Mouse (Mus musculus): ENCODE results near the gene Ftl1-ps1. TPM values are rescaled to one million over a fixed set of nuclear protein-coding genes. Genes with fewer than 3 reads are reported as not detected.
A peak's percentile ranks its signal among the peaks of the same experiment; 100 is the strongest.

Gene Ftl1-ps1
- polyA plus RNA-seq, 1 experiment, result 638 TPM

GRCm38 (mm10) chr13:74381533-74382276 is 17.8 kb upstream of the Ftl1-ps1 start:
- H3K4me3 ChIP-seq (ENCODE audit: low read depth, low read length), result no peak overlapping the region
- no peak for TF ChIP-seq POLR2A (IDR thresholded peaks at IDR 0.05; ENCODE audit: insufficient read depth, low read length)
- no peak for TF ChIP-seq CTCF (IDR thresholded peaks at IDR 0.05; ENCODE audit: low read depth, low read length)
- no peak for TF ChIP-seq EP300 (IDR thresholded peaks at IDR 0.05; ENCODE audit: insufficient read depth, low read depth, low read length)
- no peaks in the 10 kb centered on the region for H3K27me3 ChIP-seq (ENCODE audit: control insufficient read depth, insufficient read depth, low read length, poor library complexity, severe bottlenecking)
- H3K36me3 ChIP-seq (ENCODE audit: control insufficient read depth, insufficient read depth, low read length, poor library complexity, severe bottlenecking), result no peaks in the 10 kb centered on the region
- H3K9ac ChIP-seq (ENCODE audit: low read depth, poor library complexity, severe bottlenecking), result no peak overlapping the region
- no peaks in the 10 kb centered on the region for H3K9me3 ChIP-seq (replicated peaks; ENCODE audit: control insufficient read depth, insufficient read depth, low read length, poor library complexity, severe bottlenecking)
- no peak overlapping the region for H3K27ac ChIP-seq (ENCODE audit: insufficient read depth, low read length)
- no peaks in the 10 kb centered on the region for H3K4me1 ChIP-seq (ENCODE audit: control insufficient read depth, insufficient read depth, low read length)

GRCm38 (mm10) chr13:74382289-74382688 is 17.2 kb upstream of the Ftl1-ps1 start:
- no peak overlapping the region for H3K9ac ChIP-seq (ENCODE audit: low read depth, poor library complexity, severe bottlenecking)
- TF ChIP-seq EP300 (IDR thresholded peaks at IDR 0.05; ENCODE audit: insufficient read depth, low read depth, low read length) (no peak), CTCF (IDR thresholded peaks at IDR 0.05; ENCODE audit: low read depth, low read length) (no peak), POLR2A (IDR thresholded peaks at IDR 0.05; ENCODE audit: insufficient read depth, low read length) (no peak)

GRCm38 (mm10) chr13:74389730-74390129 is 9.8 kb upstream of the Ftl1-ps1 start:
- Histone ChIP-seq H3K36me3 (ENCODE audit: control insufficient read depth, insufficient read depth, low read length, poor library complexity, severe bottlenecking) (no peaks in the 10 kb centered on the region), H3K27ac (ENCODE audit: insufficient read depth, low read length) (no peak overlapping the region), H3K9ac (ENCODE audit: low read depth, poor library complexity, severe bottlenecking) (peak overlapping the region; percentile 77), H3K4me1 (ENCODE audit: control insufficient read depth, insufficient read depth, low read length) (no peaks in the 10 kb centered on the region), H3K4me3 (ENCODE audit: low read depth, low read length) (peak overlapping the region; percentile 30; the same call in 1 of the 2 replicates), H3K27me3 (ENCODE audit: control insufficient read depth, insufficient read depth, low read length, poor library complexity, severe bottlenecking) (no peaks in the 10 kb centered on the region; the same call in 1 of the 2 replicates), H3K9me3 (replicated peaks; ENCODE audit: control insufficient read depth, insufficient read depth, low read length, poor library complexity, severe bottlenecking) (no peaks in the 10 kb centered on the region)
- no peak for TF ChIP-seq POLR2A (IDR thresholded peaks at IDR 0.05; ENCODE audit: insufficient read depth, low read length)
- no peak for TF ChIP-seq EP300 (IDR thresholded peaks at IDR 0.05; ENCODE audit: insufficient read depth, low read depth, low read length)
- no peak for TF ChIP-seq CTCF (IDR thresholded peaks at IDR 0.05; ENCODE audit: low read depth, low read length)

More at GRCm38 (mm10) chr13:74382289-74382688, 17.2 kb upstream of the Ftl1-ps1 start:
- Histone ChIP-seq H3K36me3 (ENCODE audit: control insufficient read depth, insufficient read depth, low read length, poor library complexity, severe bottlenecking) (no peaks in the 10 kb centered on the region), H3K4me1 (ENCODE audit: control insufficient read depth, insufficient read depth, low read length) (no peaks in the 10 kb centered on the region), H3K9me3 (replicated peaks; ENCODE audit: control insufficient read depth, insufficient read depth, low read length, poor library complexity, severe bottlenecking) (no peaks in the 10 kb centered on the region), H3K4me3 (ENCODE audit: low read depth, low read length) (no peak overlapping the region), H3K27me3 (ENCODE audit: control insufficient read depth, insufficient read depth, low read length, poor library complexity, severe bottlenecking) (no peaks in the 10 kb centered on the region), H3K27ac (ENCODE audit: insufficient read depth, low read length) (no peak overlapping the region)

- TF ChIP-seq POLR2A (IDR thresholded peaks at IDR 0.05; ENCODE audit: insufficient read depth, low read length), result peak; percentile 54
- no peak for TF ChIP-seq EP300 (IDR thresholded peaks at IDR 0.05; ENCODE audit: insufficient read depth, low read depth, low read length)
- Histone ChIP-seq H3K9ac (ENCODE audit: low read depth, poor library complexity, severe bottlenecking) (peak within 1 kb of the TSS; percentile 77), H3K9me3 (replicated peaks; ENCODE audit: control insufficient read depth, insufficient read depth, low read length, poor library complexity, severe bottlenecking) (no peaks in the 10 kb centered on the region), H3K4me1 (ENCODE audit: control insufficient read depth, insufficient read depth, low read length) (no peaks in the 10 kb centered on the region), H3K4me3 (ENCODE audit: low read depth, low read length) (peak within 1 kb of the TSS; percentile 100), H3K27me3 (ENCODE audit: control insufficient read depth, insufficient read depth, low read length, poor library complexity, severe bottlenecking) (no peaks in the 10 kb centered on the region; the same call in 1 of the 2 replicates), H3K36me3 (ENCODE audit: control insufficient read depth, insufficient read depth, low read length, poor library complexity, severe bottlenecking) (no peaks in the 10 kb centered on the region), H3K27ac (ENCODE audit: insufficient read depth, low read length) (peak within 1 kb of the TSS; percentile 48)
Observed at GRCm38 (mm10) chr13:74390371-74390990, 9.0 kb upstream of the Ftl1-ps1 start, which contains the start of gene Zfp72. TSS of gene Zfp72 (minus strand) at chr13:74390836.

GRCm38 (mm10) chr13:74391156-74391555 is 8.3 kb upstream of the Ftl1-ps1 start:
- no peaks in the 10 kb centered on the region for H3K4me1 ChIP-seq (ENCODE audit: control insufficient read depth, insufficient read depth, low read length)
- H3K4me3 ChIP-seq (ENCODE audit: low read depth, low read length), result no peak overlapping the region
- no peaks in the 10 kb centered on the region; the same call in 1 of the 2 replicates for H3K27me3 ChIP-seq (ENCODE audit: control insufficient read depth, insufficient read depth, low read length, poor library complexity, severe bottlenecking)
- H3K9ac ChIP-seq (ENCODE audit: low read depth, poor library complexity, severe bottlenecking), result no peak overlapping the region
- H3K27ac ChIP-seq (ENCODE audit: insufficient read depth, low read length), result no peak overlapping the region
- H3K9me3 ChIP-seq (replicated peaks; ENCODE audit: control insufficient read depth, insufficient read depth, low read length, poor library complexity, severe bottlenecking), result no peaks in the 10 kb centered on the region
- no peak for TF ChIP-seq CTCF (IDR thresholded peaks at IDR 0.05; ENCODE audit: low read depth, low read length)
- no peak for TF ChIP-seq EP300 (IDR thresholded peaks at IDR 0.05; ENCODE audit: insufficient read depth, low read depth, low read length)
- TF ChIP-seq POLR2A (IDR thresholded peaks at IDR 0.05; ENCODE audit: insufficient read depth, low read length), result no peak
- H3K36me3 ChIP-seq (ENCODE audit: control insufficient read depth, insufficient read depth, low read length, poor library complexity, severe bottlenecking), result no peaks in the 10 kb centered on the region

GRCm38 (mm10) chr13:74439895-74440294 is 40.4 kb downstream of the Ftl1-ps1 start:
- peaks cover 2% of the 10 kb centered on the region for H3K4me1 ChIP-seq (ENCODE audit: control insufficient read depth, insufficient read depth, low read length)
- peak overlapping the region; percentile 7; the same call in 1 of the 2 replicates for H3K9ac ChIP-seq (ENCODE audit: low read depth, poor library complexity, severe bottlenecking)
- no peaks in the 10 kb centered on the region for H3K36me3 ChIP-seq (ENCODE audit: control insufficient read depth, insufficient read depth, low read length, poor library complexity, severe bottlenecking)
- no peaks in the 10 kb centered on the region for H3K27me3 ChIP-seq (ENCODE audit: control insufficient read depth, insufficient read depth, low read length, poor library complexity, severe bottlenecking)
- H3K4me3 ChIP-seq (ENCODE audit: low read depth, low read length), result peak overlapping the region; percentile 69
- H3K9me3 ChIP-seq (replicated peaks; ENCODE audit: control insufficient read depth, insufficient read depth, low read length, poor library complexity, severe bottlenecking), result no peaks in the 10 kb centered on the region
- H3K27ac ChIP-seq (ENCODE audit: insufficient read depth, low read length), result no peak overlapping the region
- TF ChIP-seq EP300 (IDR thresholded peaks at IDR 0.05; ENCODE audit: insufficient read depth, low read depth, low read length) (no peak), POLR2A (IDR thresholded peaks at IDR 0.05; ENCODE audit: insufficient read depth, low read length) (peak; percentile 78)

Other genes starting within 250 kb of the Ftl1-ps1 start
- 48.9 and 55.8 TPM in 2 replicates for gene Exoc3, start 191.0 kb upstream of the Ftl1-ps1 start, polyA plus RNA-seq (2011; ENCODE audit: insufficient read depth, insufficient read length, low read depth, missing spikeins)
- gene Ahrr, start 107.4 kb upstream of the Ftl1-ps1 start, polyA plus RNA-seq (2011; ENCODE audit: insufficient read depth, insufficient read length, low read depth, missing spikeins), result 0.37 and 1.7 TPM in 2 replicates
- gene Pdcd6, start 82.1 kb upstream of the Ftl1-ps1 start, polyA plus RNA-seq (2011; ENCODE audit: insufficient read depth, insufficient read length, low read depth, missing spikeins), result 88.7 and 97.1 TPM in 2 replicates
- 219 and 239 TPM in 2 replicates for gene Sdha, start 49.4 kb upstream of the Ftl1-ps1 start, polyA plus RNA-seq (2011; ENCODE audit: insufficient read depth, insufficient read length, low read depth, missing spikeins)
- gene Ccdc127, start 49.4 kb upstream of the Ftl1-ps1 start, polyA plus RNA-seq (2011; ENCODE audit: insufficient read depth, insufficient read length, low read depth, missing spikeins), result 55.8 TPM in 2 replicates
- not detected in 2 replicates for gene Lrrc14b, start 35.7 kb upstream of the Ftl1-ps1 start, polyA plus RNA-seq (2011; ENCODE audit: insufficient read depth, insufficient read length, low read depth, missing spikeins)
- gene Zfp72, start 8.9 kb upstream of the Ftl1-ps1 start, polyA plus RNA-seq (2011; ENCODE audit: insufficient read depth, insufficient read length, low read depth, missing spikeins), result 4.9 and 5.9 TPM in 2 replicates
- gene Zfp825, start 94.3 kb downstream of the Ftl1-ps1 start, polyA plus RNA-seq (2011; ENCODE audit: insufficient read depth, insufficient read length, low read depth, missing spikeins), result 18.7 and 24.5 TPM in 2 replicates
- 43.5 and 46.1 TPM in 2 replicates for gene Erap1, start 239.9 kb downstream of the Ftl1-ps1 start, polyA plus RNA-seq (2011; ENCODE audit: insufficient read depth, insufficient read length, low read depth, missing spikeins)

Data from ES-Bruce4 (cell line).